Mouse (Mus musculus): ENCODE data around the gene Slc1a1. TPM values are rescaled to one million over a fixed set of nuclear protein-coding genes. Genes with fewer than 3 reads are reported as not detected.

The Slc1a1 gene
- polyA plus RNA-seq, 2 experiments = 0.81 to 1.1 TPM

- WGBS = 68% methylated on average over 3 of the region's 3 CpGs
- no peak overlapping the region for H3K4me3 ChIP-seq (replicated peaks; ENCODE audit: low read length)
- TF ChIP-seq POLR2A (IDR thresholded peaks at IDR 0.05; ENCODE audit: borderline replicate concordance, extremely low read depth, insufficient read depth, insufficient read length) = no peak
- no peaks in the 10 kb centered on the region for H3K36me3 ChIP-seq (ENCODE audit: control insufficient read depth, insufficient read depth, low read length)
- no peak overlapping the region for H3K9ac ChIP-seq (ENCODE audit: low read depth, low read length, severe bottlenecking)
- H3K4me2 ChIP-seq (replicated peaks; ENCODE audit: low read depth, low read length, severe bottlenecking) = no peak overlapping the region
- H3K4me1 ChIP-seq (ENCODE audit: control insufficient read depth, insufficient read depth, low read length) = no peaks in the 10 kb centered on the region
- H3K9me3 ChIP-seq (ENCODE audit: control insufficient read depth, low read length) = no peaks in the 10 kb centered on the region
- H3K27ac ChIP-seq (replicated peaks; ENCODE audit: low read depth, low read length) = no peak overlapping the region
- DNase-seq (ENCODE audit: low spot score) (no peak), ATAC-seq (ENCODE audit: low FRiP score, low read depth) (no peak)
- H3K27me3 ChIP-seq (ENCODE audit: control insufficient read depth, insufficient read depth, low read length) = no peaks in the 10 kb centered on the region
Observed at GRCm38 (mm10) chr19:28889251-28889650, 54.4 kb downstream of the Slc1a1 start.

GRCm38 (mm10) chr19:28891238-28891637 is 56.4 kb downstream of the Slc1a1 start:
- H3K27me3 ChIP-seq (ENCODE audit: control insufficient read depth, insufficient read depth, low read length) = no peaks in the 10 kb centered on the region
- no peak for DNase-seq (ENCODE audit: low spot score)
- H3K36me3 ChIP-seq (ENCODE audit: control insufficient read depth, insufficient read depth, low read length) = no peaks in the 10 kb centered on the region
- no peak overlapping the region for H3K4me3 ChIP-seq (replicated peaks; ENCODE audit: low read length)
- ATAC-seq (ENCODE audit: low FRiP score, low read depth) = no peak
- no peaks in the 10 kb centered on the region for H3K4me1 ChIP-seq (ENCODE audit: control insufficient read depth, insufficient read depth, low read length)
- H3K9me3 ChIP-seq (ENCODE audit: control insufficient read depth, low read length) = no peaks in the 10 kb centered on the region
- no peak overlapping the region for H3K27ac ChIP-seq (replicated peaks; ENCODE audit: low read depth, low read length)
- no peak overlapping the region for H3K9ac ChIP-seq (ENCODE audit: low read depth, low read length, severe bottlenecking)
- TF ChIP-seq POLR2A (IDR thresholded peaks at IDR 0.05; ENCODE audit: borderline replicate concordance, extremely low read depth, insufficient read depth, insufficient read length) = no peak
- WGBS = 69% methylated on average over 5 of the region's 5 CpGs
- no peak overlapping the region for H3K4me2 ChIP-seq (replicated peaks; ENCODE audit: low read depth, low read length, severe bottlenecking)

GRCm38 (mm10) chr19:28891864-28892263 is 57.0 kb downstream of the Slc1a1 start:
- Histone ChIP-seq H3K27me3 (ENCODE audit: control insufficient read depth, insufficient read depth, low read length) (no peaks in the 10 kb centered on the region), H3K4me1 (ENCODE audit: control insufficient read depth, insufficient read depth, low read length) (0 out of 2 replicates have a peak, but pooled peaks cover 2% of the 10 kb centered on the region), H3K27ac (replicated peaks; ENCODE audit: low read depth, low read length) (no peak overlapping the region), H3K36me3 (ENCODE audit: control insufficient read depth, insufficient read depth, low read length) (no peaks in the 10 kb centered on the region), H3K9ac (ENCODE audit: low read depth, low read length, severe bottlenecking) (no peak overlapping the region), H3K4me3 (replicated peaks; ENCODE audit: low read length) (no peak overlapping the region), H3K4me2 (replicated peaks; ENCODE audit: low read depth, low read length, severe bottlenecking) (no peak overlapping the region), H3K9me3 (ENCODE audit: control insufficient read depth, low read length) (no peaks in the 10 kb centered on the region)
- DNase-seq (ENCODE audit: low spot score) (no peak), ATAC-seq (ENCODE audit: low FRiP score, low read depth) (no peak)
- WGBS = 86% methylated on average over 1 of the region's 1 CpGs
- TF ChIP-seq POLR2A (IDR thresholded peaks at IDR 0.05; ENCODE audit: borderline replicate concordance, extremely low read depth, insufficient read depth, insufficient read length) = no peak

GRCm38 (mm10) chr19:28896639-28897038 is 61.8 kb downstream of the Slc1a1 start:
- H3K27ac ChIP-seq (replicated peaks; ENCODE audit: low read depth, low read length) = no peak overlapping the region
- no peaks in the 10 kb centered on the region for H3K27me3 ChIP-seq (ENCODE audit: control insufficient read depth, insufficient read depth, low read length)
- TF ChIP-seq POLR2A (IDR thresholded peaks at IDR 0.05; ENCODE audit: borderline replicate concordance, extremely low read depth, insufficient read depth, insufficient read length) = no peak
- ATAC-seq (ENCODE audit: low FRiP score, low read depth) (no peak), DNase-seq (ENCODE audit: low spot score) (no peak)
- H3K9ac ChIP-seq (ENCODE audit: low read depth, low read length, severe bottlenecking) = no peak overlapping the region
- H3K9me3 ChIP-seq (ENCODE audit: control insufficient read depth, low read length) = no peaks in the 10 kb centered on the region
- no peak overlapping the region for H3K4me3 ChIP-seq (replicated peaks; ENCODE audit: low read length)
- WGBS = 45% methylated on average over 1 of the region's 1 CpGs
- 0 out of 2 replicates have a peak, but pooled peaks cover 2% of the 10 kb centered on the region for H3K4me1 ChIP-seq (ENCODE audit: control insufficient read depth, insufficient read depth, low read length)
- H3K4me2 ChIP-seq (replicated peaks; ENCODE audit: low read depth, low read length, severe bottlenecking) = no peak overlapping the region
- no peaks in the 10 kb centered on the region for H3K36me3 ChIP-seq (ENCODE audit: control insufficient read depth, insufficient read depth, low read length)

- no peak for TF ChIP-seq POLR2A (IDR thresholded peaks at IDR 0.05; ENCODE audit: borderline replicate concordance, extremely low read depth, insufficient read depth, insufficient read length)
- Histone ChIP-seq H3K27me3 (ENCODE audit: control insufficient read depth, insufficient read depth, low read length) (no peaks in the 10 kb centered on the region), H3K9ac (ENCODE audit: low read depth, low read length, severe bottlenecking) (no peak overlapping the region), H3K9me3 (ENCODE audit: control insufficient read depth, low read length) (no peaks in the 10 kb centered on the region), H3K4me3 (replicated peaks; ENCODE audit: low read length) (no peak overlapping the region), H3K36me3 (ENCODE audit: control insufficient read depth, insufficient read depth, low read length) (no peaks in the 10 kb centered on the region), H3K4me1 (ENCODE audit: control insufficient read depth, insufficient read depth, low read length) (0 out of 2 replicates have a peak, but pooled peaks cover 2% of the 10 kb centered on the region), H3K4me2 (replicated peaks; ENCODE audit: low read depth, low read length, severe bottlenecking) (no peak overlapping the region), H3K27ac (replicated peaks; ENCODE audit: low read depth, low read length) (no peak overlapping the region)
- ATAC-seq (ENCODE audit: low FRiP score, low read depth) (no peak), DNase-seq (ENCODE audit: low spot score) (no peak)
- 89% methylated on average over 9 of the region's 9 CpGs for WGBS
Observed at GRCm38 (mm10) chr19:28897497-28897896, 62.6 kb downstream of the Slc1a1 start.

GRCm38 (mm10) chr19:28900771-28901170 is 65.9 kb downstream of the Slc1a1 start:
- no peak for ATAC-seq (ENCODE audit: low FRiP score, low read depth)
- TF ChIP-seq POLR2A (IDR thresholded peaks at IDR 0.05; ENCODE audit: borderline replicate concordance, extremely low read depth, insufficient read depth, insufficient read length) = no peak
- H3K9me3 ChIP-seq (ENCODE audit: control insufficient read depth, low read length) = no peaks in the 10 kb centered on the region
- H3K27ac ChIP-seq (replicated peaks; ENCODE audit: low read depth, low read length) = no peak overlapping the region
- H3K4me3 ChIP-seq (replicated peaks; ENCODE audit: low read length) = no peak overlapping the region
- no peak for DNase-seq (ENCODE audit: low spot score)
- WGBS = 87% methylated on average over 2 of the region's 2 CpGs
- no peak overlapping the region for H3K4me2 ChIP-seq (replicated peaks; ENCODE audit: low read depth, low read length, severe bottlenecking)
- H3K27me3 ChIP-seq (ENCODE audit: control insufficient read depth, insufficient read depth, low read length) = no peaks in the 10 kb centered on the region
- peaks cover 7% of the 10 kb centered on the region; the same call in 1 of the 2 replicates for H3K4me1 ChIP-seq (ENCODE audit: control insufficient read depth, insufficient read depth, low read length)
- no peaks in the 10 kb centered on the region for H3K36me3 ChIP-seq (ENCODE audit: control insufficient read depth, insufficient read depth, low read length)
- no peak overlapping the region for H3K9ac ChIP-seq (ENCODE audit: low read depth, low read length, severe bottlenecking)

All from limb, embryonic 14.5 days (tissue).